Mouse (Mus musculus) yolk sac, embryonic 10.5 days (tissue): ENCODE results near the gene Rnf19b.

Experiments used
- DNase-seq: peaks from one replicate; pipeline ENCODE4 v3.0.0-alpha.2; 2017; ENCODE audit warnings: low spot score

The Rnf19b gene

GRCm38 (mm10) chr4:129058207-129059092, at the start of gene Rnf19b:
Gene Rnf19b (plus strand): TSS chr4:129058271.
- DNase-seq, result peak; percentile 48

GRCm38 (mm10) chr4:129008672-129009071, 49.4 kb upstream of the Rnf19b start:
- DNase-seq, result no peak

DNA sequence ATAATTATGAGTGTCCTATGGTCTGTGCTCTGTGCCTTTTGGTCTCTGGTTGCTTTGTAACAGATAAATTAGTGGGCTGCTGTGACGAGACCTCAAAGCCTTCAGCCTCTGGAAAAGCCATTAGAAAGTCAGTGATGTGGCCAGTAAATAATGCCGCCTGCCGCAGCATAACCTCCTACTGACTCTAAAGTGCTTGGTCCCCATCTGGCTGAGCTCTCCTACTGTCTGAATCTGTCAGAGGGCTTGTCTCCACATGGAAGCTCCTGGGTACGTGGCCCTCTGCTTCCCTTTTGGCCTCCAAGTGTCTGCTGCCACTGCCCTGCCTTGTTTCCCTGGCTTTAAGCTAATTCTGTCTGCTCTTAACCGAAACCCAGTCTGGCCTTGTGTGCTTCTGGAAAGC, 48.5 kb upstream of the Rnf19b start:
- no peak for DNase-seq

DNA sequence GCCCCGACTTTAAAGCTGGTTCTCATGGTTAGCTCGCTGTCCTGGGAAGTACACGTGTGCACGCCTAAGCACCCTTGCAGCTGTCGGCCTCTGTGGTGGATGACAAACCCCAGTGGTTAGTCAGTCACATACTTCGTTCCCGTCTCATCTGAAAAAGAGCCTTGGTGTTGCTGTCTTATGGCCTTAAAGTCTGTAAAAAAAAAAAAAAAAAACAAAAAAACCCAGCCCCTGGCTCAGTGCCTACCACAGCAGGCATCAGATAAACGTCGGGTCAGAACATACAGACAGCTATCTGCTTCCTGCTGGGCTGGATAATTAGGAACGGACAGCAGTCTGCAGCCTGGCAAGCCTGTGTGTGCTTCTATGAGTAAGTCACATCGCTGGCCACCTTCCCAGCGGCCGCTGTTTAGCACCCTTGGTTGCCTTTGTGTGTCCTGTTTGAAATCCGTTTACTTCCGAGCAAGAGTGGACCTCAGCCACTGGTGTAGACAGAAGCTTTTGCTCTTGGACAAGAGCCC, 46.4 kb upstream of the Rnf19b start:
- DNase-seq, result no peak

- DNase-seq, result no peak
These were observed 44.8 kb upstream of the Rnf19b start for GRCm38 (mm10) chr4:129013151-129013864.

GRCm38 (mm10) chr4:129016329-129016728, 41.7 kb upstream of the Rnf19b start:
- no peak for DNase-seq

DNA sequence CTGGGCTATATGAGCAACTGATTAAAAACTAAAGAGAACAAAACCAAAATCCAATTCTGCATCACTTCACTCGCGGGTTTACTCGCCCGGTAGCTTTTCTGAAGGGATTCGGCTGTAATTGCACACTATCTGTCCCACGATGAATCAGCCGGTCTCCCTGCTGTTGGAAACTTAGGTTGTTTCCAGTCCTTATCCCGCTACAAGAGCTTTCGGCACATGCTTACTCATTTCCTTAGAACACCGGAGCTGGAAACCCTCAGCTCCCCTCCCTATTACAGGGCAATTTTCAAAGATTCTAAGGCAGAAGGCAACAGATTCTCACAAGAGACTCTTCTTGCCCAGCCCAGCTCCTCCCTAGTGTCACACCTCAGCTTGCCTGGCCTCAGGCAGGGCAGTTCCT, 40.9 kb upstream of the Rnf19b start:
- DNase-seq, result no peak

GRCm38 (mm10) chr4:129018788-129019435, 39.2 kb upstream of the Rnf19b start:
- no peak for DNase-seq

GRCm38 (mm10) chr4:129019788-129020187, 38.3 kb upstream of the Rnf19b start:
- DNase-seq, result no peak

DNA sequence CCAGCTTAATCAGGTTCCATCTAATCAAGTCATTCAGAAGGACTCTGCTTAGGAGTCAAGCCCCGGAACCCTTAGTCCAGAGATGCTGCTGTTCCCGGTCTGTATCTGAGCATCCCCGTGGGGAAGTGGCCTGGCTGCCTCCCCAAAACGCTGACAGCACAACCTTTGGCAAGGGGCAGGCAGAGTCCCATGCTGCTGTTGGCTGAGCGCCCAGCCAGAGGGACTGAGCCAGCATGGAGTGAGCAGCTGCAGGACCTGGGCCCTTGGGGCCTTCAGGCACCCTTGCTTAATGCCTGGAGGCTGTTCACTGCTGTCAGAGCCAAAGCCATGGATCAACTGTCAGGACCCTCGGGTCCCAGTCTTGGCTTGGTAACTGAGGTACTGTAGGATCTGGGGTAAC, 37.6 kb upstream of the Rnf19b start:
- DNase-seq, result no peak

GRCm38 (mm10) chr4:129021426-129021825, 36.6 kb upstream of the Rnf19b start:
- DNase-seq, result no peak

GRCm38 (mm10) chr4:129021886-129022285, 36.2 kb upstream of the Rnf19b start:
- no peak for DNase-seq

DNA sequence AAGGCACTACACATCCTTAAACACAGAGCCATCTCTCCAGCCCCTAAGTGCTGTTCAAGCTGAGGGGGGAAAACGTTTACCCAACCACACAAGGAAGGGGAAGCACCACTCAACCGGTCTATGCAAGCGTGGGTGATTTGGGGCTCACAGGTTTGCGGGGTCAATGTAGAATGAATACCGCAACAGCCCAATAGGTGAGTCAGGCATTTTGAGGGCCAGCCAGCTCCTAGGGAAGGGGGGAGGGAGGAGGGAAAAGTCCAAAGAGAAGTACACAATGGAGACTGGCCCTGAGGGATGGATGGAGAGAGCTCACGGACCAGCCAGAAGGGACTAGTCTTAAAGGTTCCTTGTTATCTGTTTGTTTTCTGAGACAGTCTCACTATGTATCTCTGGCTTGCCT, 34.2 kb upstream of the Rnf19b start:
- no peak for DNase-seq

GRCm38 (mm10) chr4:129024775-129025174, 33.3 kb upstream of the Rnf19b start:
- DNase-seq, result peak; percentile 74

DNA sequence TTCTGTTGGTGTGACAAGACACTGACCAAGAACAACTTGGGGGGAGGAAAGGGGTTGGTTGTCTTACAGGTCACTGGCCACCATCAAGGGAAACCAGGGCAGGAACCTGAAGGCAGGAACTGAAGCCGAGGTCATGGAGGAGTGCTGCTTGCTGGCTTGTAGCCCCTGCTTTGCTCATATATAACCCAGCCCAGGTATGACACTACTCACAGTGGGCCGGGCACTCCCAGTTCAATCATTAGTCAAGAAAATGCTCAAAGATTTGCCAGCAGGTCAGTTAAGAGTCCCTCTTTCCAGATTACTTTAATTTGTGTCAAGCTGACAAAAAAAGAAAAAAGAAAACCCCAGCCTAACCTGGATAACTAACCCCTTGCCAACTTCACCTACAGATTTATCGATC, 32.4 kb upstream of the Rnf19b start:
- DNase-seq, result no peak

DNA sequence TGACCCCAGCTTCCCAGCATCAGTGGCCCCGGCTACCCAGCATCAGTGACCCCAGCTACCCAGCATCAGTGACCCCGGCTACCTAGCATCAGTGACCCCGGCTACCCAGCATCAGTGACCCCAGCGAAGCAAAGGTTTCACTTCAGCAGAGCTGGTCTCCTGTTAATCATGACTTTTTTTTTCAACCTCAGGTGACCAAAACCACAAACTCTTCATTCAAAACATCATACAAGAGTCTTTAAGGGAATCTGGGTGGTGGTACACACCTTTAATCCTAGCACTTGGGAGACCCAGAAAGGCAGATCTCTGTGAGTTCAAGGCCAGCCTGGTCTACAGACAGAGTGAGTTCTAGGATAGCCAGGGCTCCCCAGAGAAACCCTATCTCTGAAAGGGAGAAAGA, 27.3 kb upstream of the Rnf19b start:
- DNase-seq, result no peak

- no peak for DNase-seq
These were observed 26.6 kb upstream of the Rnf19b start for GRCm38 (mm10) chr4:129031408-129031965.

DNA sequence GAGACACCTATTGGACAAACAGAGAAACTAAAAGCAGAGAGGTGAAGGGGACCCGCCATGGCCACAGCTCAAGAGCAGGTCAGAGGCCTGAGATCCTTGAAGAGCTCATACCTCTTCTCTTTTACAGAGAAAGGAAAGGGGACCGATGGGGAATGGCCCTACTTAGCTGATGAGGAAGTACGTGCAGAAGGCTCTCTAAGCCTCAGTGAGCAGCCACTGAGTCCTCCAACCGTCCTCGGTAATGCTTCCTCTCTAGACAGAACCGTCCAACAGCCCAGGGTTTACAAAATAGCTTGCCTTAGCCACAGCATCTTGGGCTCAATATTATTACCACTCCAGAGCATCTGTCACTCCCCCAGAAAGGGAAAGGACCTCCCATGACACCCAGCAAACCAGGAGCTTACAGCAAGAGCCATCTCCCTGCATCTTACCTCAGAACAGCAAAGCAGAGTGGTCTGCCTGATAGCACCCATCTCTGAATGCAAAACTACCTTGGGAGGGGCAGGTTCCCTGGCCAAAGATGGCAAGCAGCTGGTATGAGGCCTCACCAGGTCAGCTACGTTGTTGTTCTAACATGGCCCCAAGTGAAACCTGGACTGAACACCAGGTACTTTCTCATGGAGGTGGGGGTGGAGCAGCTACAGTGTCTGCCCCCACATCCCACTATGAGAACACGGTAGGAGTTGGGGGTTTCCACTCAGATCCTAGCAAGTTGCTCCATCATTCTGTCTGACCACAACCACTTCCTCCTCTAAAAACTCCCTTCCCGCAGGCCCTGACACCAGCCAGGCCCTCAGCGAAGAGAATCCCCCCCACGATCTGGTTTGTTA, 25.7 kb upstream of the Rnf19b start:
- no peak for DNase-seq

GRCm38 (mm10) chr4:129032963-129033951, 24.8 kb upstream of the Rnf19b start:
- peak; percentile 74 for DNase-seq

DNA sequence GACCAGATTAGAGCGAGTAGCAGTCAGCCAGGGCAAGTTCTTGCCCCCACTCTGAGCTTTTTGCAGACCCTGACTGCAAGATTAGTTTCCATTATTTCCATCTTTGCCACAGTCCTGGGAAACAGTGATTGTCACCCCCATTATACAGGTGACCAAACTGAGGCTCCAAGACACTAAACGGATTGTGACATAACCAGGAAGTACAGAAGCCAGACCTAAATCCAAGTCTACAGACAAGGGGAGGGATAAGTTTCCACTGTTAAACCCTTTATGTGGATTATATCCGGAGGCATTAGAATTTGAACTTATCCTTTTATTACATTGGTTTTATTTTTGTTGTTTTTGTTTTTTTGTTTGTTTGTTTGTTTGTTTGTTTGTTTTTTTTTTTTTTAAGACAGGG, 23.8 kb upstream of the Rnf19b start:
- DNase-seq, result no peak
